In the genomic region with DNA sequence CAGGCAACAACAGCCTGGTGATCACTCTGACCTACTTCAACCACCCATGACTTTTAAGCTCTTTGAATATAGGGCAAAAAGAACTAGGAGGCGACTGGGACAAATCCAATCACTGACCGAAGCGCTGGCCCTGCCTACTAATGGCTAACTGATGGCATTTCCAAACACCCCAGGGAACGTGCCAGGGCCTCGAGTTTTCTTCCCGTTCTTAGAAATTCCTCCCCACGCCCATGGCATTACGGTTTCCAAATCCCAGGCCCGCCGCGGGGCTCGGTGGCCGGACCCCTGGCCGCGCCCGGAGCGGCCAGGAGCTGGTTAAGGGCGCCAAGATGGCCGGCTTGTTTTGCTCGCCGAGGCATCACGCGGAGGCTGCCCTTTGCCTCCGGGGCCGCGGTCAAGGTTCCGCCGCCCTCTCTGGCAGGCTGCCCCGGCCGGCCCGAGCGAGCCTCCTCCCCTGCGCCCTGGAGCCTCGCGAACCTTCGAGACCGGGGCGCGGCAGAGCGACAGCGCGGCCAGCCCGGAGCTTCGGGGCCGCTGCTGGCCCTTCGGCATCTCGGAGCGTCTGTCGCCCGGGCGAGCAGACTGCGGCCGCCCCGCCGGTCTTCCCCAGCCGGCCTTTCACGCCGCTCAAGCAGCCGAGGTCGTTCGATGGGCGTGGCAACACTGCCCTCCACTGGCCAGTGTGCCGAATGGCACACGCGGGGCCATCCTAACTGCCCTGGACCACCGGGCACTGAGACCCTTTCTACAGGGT, we compare ENCODE assay signal across 8 mouse cellular contexts. TPM values are rescaled to one million over a fixed set of nuclear protein-coding genes. Genes with fewer than 3 reads are reported as not detected.
DNase-seq lines count a peak whose midpoint lies in the region; ATAC-seq and TF ChIP-seq lines count a peak whose summit lies in the region.

No protein-coding gene starts in this region.

- peak overlapping the region; percentile 77 for H3K4me2 ChIP-seq in heart, embryonic 13.5 days
- peak overlapping the region; percentile 54 for H3K4me2 ChIP-seq in kidney, postnatal 0 days (ENCODE audit: low read length)
- peak overlapping the region; percentile 80 for H3K4me2 ChIP-seq in liver, embryonic 16.5 days (ENCODE audit: low read depth, low read length)
- peak overlapping the region; percentile 72 for H3K4me2 ChIP-seq in neural tube, embryonic 12.5 days (replicated peaks)
- peak overlapping the region; percentile 70 for H3K4me2 ChIP-seq in stomach, postnatal 0 days (replicated peaks; ENCODE audit: low read depth)

- H3K79me3 ChIP-seq in C2C12 (ENCODE audit: low read depth) = peaks cover 1% of the 10 kb centered on the region

- H3K9me3 ChIP-seq in heart, embryonic 13.5 days = no peaks in the 10 kb centered on the region
- H3K9me3 ChIP-seq in kidney, postnatal 0 days (replicated peaks; ENCODE audit: low read length) = no peaks in the 10 kb centered on the region
- H3K9me3 ChIP-seq in liver, embryonic 16.5 days (replicated peaks; ENCODE audit: control insufficient read depth, low read length) = no peaks in the 10 kb centered on the region
- no peaks in the 10 kb centered on the region for H3K9me3 ChIP-seq in neural tube, embryonic 12.5 days
- no peaks in the 10 kb centered on the region for H3K9me3 ChIP-seq in stomach, postnatal 0 days (ENCODE audit: control insufficient read depth, low read length)

- H3K27ac ChIP-seq in bone marrow, adult 2 months (ENCODE audit: control insufficient read depth, insufficient read depth, low read depth, low read length, poor library complexity) = peak overlapping the region; percentile 99
- peak overlapping the region; percentile 98 for H3K27ac ChIP-seq in heart, embryonic 13.5 days (replicated peaks)
- peak overlapping the region; percentile 97 for H3K27ac ChIP-seq in kidney, postnatal 0 days
- peak overlapping the region; percentile 92 for H3K27ac ChIP-seq in liver, embryonic 16.5 days (ENCODE audit: low read length)
- H3K27ac ChIP-seq in neural tube, embryonic 12.5 days = peak overlapping the region; percentile 88
- peak overlapping the region; percentile 99 for H3K27ac ChIP-seq in stomach, postnatal 0 days (replicated peaks)

- H3K79me2 ChIP-seq in C2C12 (ENCODE audit: control insufficient read depth, insufficient read depth) = no peaks in the 10 kb centered on the region

- H3K9ac ChIP-seq in heart, embryonic 13.5 days = peak overlapping the region; percentile 95
- peak overlapping the region; percentile 83 for H3K9ac ChIP-seq in kidney, postnatal 0 days (ENCODE audit: low read depth, low read length)
- H3K9ac ChIP-seq in liver, embryonic 16.5 days (ENCODE audit: low read depth, low read length) = peak overlapping the region; percentile 85
- H3K9ac ChIP-seq in neural tube, embryonic 12.5 days = peak overlapping the region; percentile 91
- H3K9ac ChIP-seq in stomach, postnatal 0 days (ENCODE audit: low read length) = peak overlapping the region; percentile 93

- TF ChIP-seq EP300 in stomach, postnatal 0 days (optimal IDR thresholded peaks at IDR 0.05) = no peak

- DNase-seq in kidney, postnatal 0 days (ENCODE audit: low spot score) = peak; percentile 93
- DNase-seq in stomach, postnatal 0 days (ENCODE audit: low spot score) = peak; percentile 89

- H3K36me3 ChIP-seq in C2C12 (ENCODE audit: control insufficient read depth, insufficient read depth) = no peaks in the 10 kb centered on the region
- H3K36me3 ChIP-seq in heart, embryonic 13.5 days = peaks cover 11% of the 10 kb centered on the region
- H3K36me3 ChIP-seq in kidney, postnatal 0 days (ENCODE audit: insufficient read depth, low read length) = no peaks in the 10 kb centered on the region
- no peaks in the 10 kb centered on the region for H3K36me3 ChIP-seq in liver, embryonic 16.5 days (ENCODE audit: control insufficient read depth, insufficient read depth)
- no peaks in the 10 kb centered on the region for H3K36me3 ChIP-seq in neural tube, embryonic 12.5 days
- no peaks in the 10 kb centered on the region for H3K36me3 ChIP-seq in stomach, postnatal 0 days (ENCODE audit: control insufficient read depth, insufficient read depth, low read length)

- peak overlapping the region; percentile 30 for H3K4me3 ChIP-seq in C2C12 (ENCODE audit: insufficient read depth, poor library complexity, severe bottlenecking)
- H3K4me3 ChIP-seq in bone marrow, adult 2 months (replicated peaks; ENCODE audit: control insufficient read depth, low read depth, low read length) = peak overlapping the region; percentile 73
- H3K4me3 ChIP-seq in heart, embryonic 13.5 days = peak overlapping the region; percentile 62
- peak overlapping the region; percentile 41 for H3K4me3 ChIP-seq in kidney, postnatal 0 days (replicated peaks; ENCODE audit: low read depth, low read length)
- peak overlapping the region; percentile 75 for H3K4me3 ChIP-seq in liver, embryonic 16.5 days (ENCODE audit: low read depth, low read length)
- peak overlapping the region; percentile 61 for H3K4me3 ChIP-seq in neural tube, embryonic 12.5 days
- peak overlapping the region; percentile 62 for H3K4me3 ChIP-seq in stomach, postnatal 0 days (ENCODE audit: low read depth, low read length)

- H3K4me1 ChIP-seq in bone marrow, adult 2 months (ENCODE audit: control insufficient read depth, insufficient read depth, low read length) = peaks cover 12% of the 10 kb centered on the region
- peaks cover 55% of the 10 kb centered on the region for H3K4me1 ChIP-seq in heart, embryonic 13.5 days
- peaks cover 24% of the 10 kb centered on the region for H3K4me1 ChIP-seq in kidney, postnatal 0 days (replicated peaks; ENCODE audit: insufficient read depth, low read length)
- peaks cover 29% of the 10 kb centered on the region for H3K4me1 ChIP-seq in liver, embryonic 16.5 days (ENCODE audit: control insufficient read depth, low read depth, low read length)
- H3K4me1 ChIP-seq in neural tube, embryonic 12.5 days = peaks cover 33% of the 10 kb centered on the region
- peaks cover 18% of the 10 kb centered on the region for H3K4me1 ChIP-seq in stomach, postnatal 0 days (replicated peaks; ENCODE audit: control insufficient read depth, insufficient read depth)

- TF ChIP-seq CTCF in C2C12 (IDR thresholded peaks at IDR 0.05; ENCODE audit: control insufficient read depth, insufficient read depth, insufficient read length) = peak; percentile 98
- TF ChIP-seq CTCF in bone marrow, adult 2 months (IDR thresholded peaks at IDR 0.05; ENCODE audit: control insufficient read depth, insufficient read depth, low read length) = peak; percentile 97
- peak; percentile 95 for TF ChIP-seq CTCF in kidney, postnatal 0 days (IDR thresholded peaks at IDR 0.05; ENCODE audit: low read depth)
- TF ChIP-seq CTCF in stomach, postnatal 0 days (IDR thresholded peaks at IDR 0.05; ENCODE audit: low read depth) = peak; percentile 97

- no peaks in the 10 kb centered on the region for H3K27me3 ChIP-seq in C2C12 (ENCODE audit: control insufficient read depth, insufficient read depth, insufficient read length)
- no peaks in the 10 kb centered on the region for H3K27me3 ChIP-seq in heart, embryonic 13.5 days (replicated peaks)
- H3K27me3 ChIP-seq in kidney, postnatal 0 days (ENCODE audit: insufficient read depth, low read length) = no peaks in the 10 kb centered on the region
- H3K27me3 ChIP-seq in liver, embryonic 16.5 days (ENCODE audit: control insufficient read depth, insufficient read depth, low read depth, low read length) = no peaks in the 10 kb centered on the region
- H3K27me3 ChIP-seq in neural tube, embryonic 12.5 days (replicated peaks) = no peaks in the 10 kb centered on the region
- no peaks in the 10 kb centered on the region for H3K27me3 ChIP-seq in stomach, postnatal 0 days (ENCODE audit: control insufficient read depth, insufficient read depth, low read length)

- peak; percentile 87 for ATAC-seq in erythroblast, adult 5-6 weeks (replicated peaks; ENCODE audit: low FRiP score, poor library complexity, severe bottlenecking)
- peak; percentile 82 for ATAC-seq in heart, embryonic 13.5 days (ENCODE audit: extremely low read depth, insufficient number of reproducible peaks, low FRiP score, low TSS enrichment)
- ATAC-seq in kidney, postnatal 0 days (replicated peaks; ENCODE audit: low FRiP score, low read depth) = peak; percentile 77
- ATAC-seq in liver, embryonic 16.5 days (ENCODE audit: low read depth) = peak; percentile 84
- peak; percentile 84 for ATAC-seq in neural tube, embryonic 12.5 days (ENCODE audit: low FRiP score, low read depth)
- peak; percentile 82 for ATAC-seq in stomach, postnatal 0 days (ENCODE audit: low FRiP score, low TSS enrichment)

- peak overlapping the region; percentile 97 for H3ac ChIP-seq in C2C12 (ENCODE audit: control insufficient read depth, insufficient read length, low read depth)

- peak; percentile 85; the same call in 1 of the 2 replicates for TF ChIP-seq POLR2A in bone marrow, adult 2 months (IDR thresholded peaks at IDR 0.05; ENCODE audit: borderline replicate concordance, control insufficient read depth, low read depth, low read length)

- under 1% methylated on average over 66 of the region's 66 CpGs for WGBS in bone marrow, adult 2 months
- 1% methylated on average over 66 of the region's 66 CpGs for WGBS in heart, embryonic 13.5 days
- under 1% methylated on average over 53 of the region's 66 CpGs for WGBS in kidney, postnatal 0 days
- 1% methylated on average over 66 of the region's 66 CpGs for WGBS in liver, embryonic 16.5 days (ENCODE audit: insufficient replicate concordance)
- 1% methylated on average over 66 of the region's 66 CpGs for WGBS in neural tube, embryonic 12.5 days
- WGBS in stomach, postnatal 0 days = under 1% methylated on average over 66 of the region's 66 CpGs

TF ChIP-seq in C2C12, 6 proteins besides CTCF, POLR2A, EP300 and RAD21:
- TF ChIP-seq FOSL1 (IDR thresholded peaks at IDR 0.05; ENCODE audit: insufficient read depth, low read length, poor library complexity, severe bottlenecking) = no peak
- peak; percentile 46 for TF ChIP-seq MAX (IDR thresholded peaks at IDR 0.05)

RNA-seq across cellular contexts. Expression of a gene that starts 19.6 kb away (rescaled TPM):
- polyA plus RNA-seq in C2C12 (2012; fragmentation: generic; extraction: Trizol) = 4.7 TPM
- 20.1 and 33.6 TPM in 2 replicates for polyA plus RNA-seq in bone marrow, adult 2 months (2011; ENCODE audit: insufficient read depth, insufficient read length, low replicate concordance, missing spikeins)
- 8.8 and 12.7 TPM in 2 replicates for total RNA-seq in erythroblast, adult 5-6 weeks (2015; ENCODE audit: low replicate concordance)
- total RNA-seq in erythroblast, adult 5-6 weeks (2017; ENCODE audit: low replicate concordance) = 4.0 and 4.3 TPM in 2 replicates
- 89.3 and 96.2 TPM in 2 replicates for polyA plus RNA-seq in heart, embryonic 13.5 days (2015; fragmentation: Nextera tagmentation; extraction: Ambion mirVana)
- 141 and 160 TPM in 2 replicates for polyA plus RNA-seq in kidney, postnatal 0 days (2015; fragmentation: Nextera tagmentation; extraction: Ambion mirVana)
- polyA plus RNA-seq in liver, embryonic 16.5 days (2015; fragmentation: Nextera tagmentation; extraction: Ambion mirVana) = 22.2 and 30.4 TPM in 2 replicates
- polyA plus RNA-seq in neural tube, embryonic 12.5 days (2016; fragmentation: Nextera tagmentation; extraction: Ambion mirVana) = 72.3 and 73.0 TPM in 2 replicates
- 90.8 and 98.5 TPM in 2 replicates for polyA plus RNA-seq in stomach, postnatal 0 days (2015; fragmentation: Nextera tagmentation; extraction: Ambion mirVana)

Comparison
In these comparisons a context has a peak if more than half of its experiments do, and no peak if none do; other contexts are left out.
1. Peak in every context shown above with its lines: DNase-seq, ATAC-seq, H3K4me3 ChIP-seq and H3K27ac ChIP-seq.